Comparison of ENCODE assay signal across 8 mouse cellular contexts in the genomic region with DNA sequence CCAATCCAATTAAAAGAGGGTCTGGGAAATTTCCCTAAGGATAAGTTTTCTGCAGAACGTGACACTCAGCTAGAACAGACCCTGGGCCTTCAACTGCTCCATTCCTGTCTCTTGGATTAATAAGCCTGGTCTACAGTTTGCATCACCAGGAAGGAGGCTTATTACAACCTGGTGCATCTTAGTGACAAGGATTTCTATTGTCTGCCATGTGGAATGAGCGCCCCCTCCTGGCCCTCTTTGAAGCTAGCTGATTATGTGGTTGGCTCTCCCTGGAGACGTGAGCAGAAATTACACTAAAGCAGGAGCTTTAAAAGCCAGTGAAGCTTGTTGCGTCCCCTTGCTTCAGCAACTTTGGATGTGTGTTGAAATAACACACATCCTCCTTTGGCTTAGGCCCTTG. TPM values are rescaled to one million over a fixed set of nuclear protein-coding genes. Genes with fewer than 3 reads are reported as not detected.
DNase-seq lines count a peak whose midpoint lies in the region; ATAC-seq and TF ChIP-seq lines count a peak whose summit lies in the region.

No protein-coding gene starts in this region.

- no peak overlapping the region for H3K4me3 ChIP-seq in heart, embryonic 10.5 days
- H3K4me3 ChIP-seq in heart, embryonic 11.5 days (ENCODE audit: low read depth, low read length) = no peak overlapping the region
- no peak overlapping the region for H3K4me3 ChIP-seq in forebrain, embryonic 16.5 days (replicated peaks; ENCODE audit: low read length)
- no peak overlapping the region for H3K4me3 ChIP-seq in limb, embryonic 14.5 days (replicated peaks; ENCODE audit: low read length)

- ATAC-seq in heart, embryonic 11.5 days (replicated peaks; ENCODE audit: insufficient number of reproducible peaks, low FRiP score, low TSS enrichment) = no peak
- peak; percentile 45; the same call in 1 of the 2 replicates for ATAC-seq in forebrain, embryonic 16.5 days
- ATAC-seq in limb, embryonic 14.5 days (ENCODE audit: low FRiP score, low read depth) = no peak

- H3K9me3 ChIP-seq in heart, embryonic 10.5 days = no peaks in the 10 kb centered on the region
- H3K9me3 ChIP-seq in heart, embryonic 11.5 days (replicated peaks; ENCODE audit: control insufficient read depth, low read length) = no peaks in the 10 kb centered on the region
- no peaks in the 10 kb centered on the region for H3K9me3 ChIP-seq in forebrain, embryonic 16.5 days (ENCODE audit: control insufficient read depth, low read length)
- no peaks in the 10 kb centered on the region for H3K9me3 ChIP-seq in limb, embryonic 14.5 days (ENCODE audit: control insufficient read depth, low read length)

- no peaks in the 10 kb centered on the region for H3K4me1 ChIP-seq in heart, embryonic 10.5 days
- H3K4me1 ChIP-seq in heart, embryonic 11.5 days (ENCODE audit: control insufficient read depth, insufficient read depth, low read length) = no peaks in the 10 kb centered on the region
- no peaks in the 10 kb centered on the region for H3K4me1 ChIP-seq in forebrain, embryonic 16.5 days (replicated peaks; ENCODE audit: control insufficient read depth, insufficient read depth, low read length)
- no peaks in the 10 kb centered on the region for H3K4me1 ChIP-seq in limb, embryonic 14.5 days (ENCODE audit: control insufficient read depth, insufficient read depth, low read length)

- no peak overlapping the region for H3K4me2 ChIP-seq in heart, embryonic 11.5 days
- H3K4me2 ChIP-seq in forebrain, embryonic 16.5 days (ENCODE audit: low read length) = no peak overlapping the region
- H3K4me2 ChIP-seq in limb, embryonic 14.5 days (replicated peaks; ENCODE audit: low read depth, low read length, severe bottlenecking) = no peak overlapping the region

- H3K36me3 ChIP-seq in heart, embryonic 10.5 days = no peaks in the 10 kb centered on the region
- no peaks in the 10 kb centered on the region for H3K36me3 ChIP-seq in heart, embryonic 11.5 days (ENCODE audit: control insufficient read depth, insufficient read depth, low read length)
- H3K36me3 ChIP-seq in forebrain, embryonic 16.5 days (ENCODE audit: control insufficient read depth, insufficient read depth) = no peaks in the 10 kb centered on the region
- H3K36me3 ChIP-seq in limb, embryonic 14.5 days (ENCODE audit: control insufficient read depth, insufficient read depth, low read length) = no peaks in the 10 kb centered on the region

- DNase-seq in heart, embryonic 10.5 days (ENCODE audit: low spot score) = peak; percentile 85
- peak; percentile 84 for DNase-seq in brain, adult 2 months (ENCODE audit: low read depth, low spot score)
- peak; percentile 78 for DNase-seq in induced T-regulatory cell, adult 2 months (ENCODE audit: low read depth)
- peak; percentile 89 for DNase-seq in limb, embryonic 14.5 days (ENCODE audit: low spot score)
- peak; percentile 67 for DNase-seq in ovary, postnatal 36 days (ENCODE audit: low spot score)
- peak; percentile 87 for DNase-seq in thymus, postnatal 14 days

- H3K9ac ChIP-seq in heart, embryonic 11.5 days (ENCODE audit: low read depth, low read length) = no peak overlapping the region
- H3K9ac ChIP-seq in forebrain, embryonic 16.5 days (replicated peaks; ENCODE audit: low read depth, low read length) = no peak overlapping the region
- H3K9ac ChIP-seq in limb, embryonic 14.5 days (ENCODE audit: low read depth, low read length, severe bottlenecking) = no peak overlapping the region

- TF ChIP-seq POLR2A in limb, embryonic 14.5 days (IDR thresholded peaks at IDR 0.05; ENCODE audit: borderline replicate concordance, extremely low read depth, insufficient read depth, insufficient read length) = no peak

- H3K27ac ChIP-seq in heart, embryonic 10.5 days = no peak overlapping the region
- no peak overlapping the region for H3K27ac ChIP-seq in heart, embryonic 11.5 days (ENCODE audit: low read depth, low read length)
- no peak overlapping the region for H3K27ac ChIP-seq in forebrain, embryonic 16.5 days (ENCODE audit: low read length)
- H3K27ac ChIP-seq in limb, embryonic 14.5 days (replicated peaks; ENCODE audit: low read depth, low read length) = no peak overlapping the region

- WGBS in heart, embryonic 10.5 days = 7% methylated on average over 4 of the region's 4 CpGs
- 5% methylated on average over 4 of the region's 4 CpGs for WGBS in heart, embryonic 11.5 days (ENCODE audit: insufficient replicate concordance)
- 7% methylated on average over 4 of the region's 4 CpGs for whole genome bisulfite sequencing in forebrain, embryonic 16.5 days
- 5% methylated on average over 4 of the region's 4 CpGs for WGBS in limb, embryonic 14.5 days

- peaks cover 10% of the 10 kb centered on the region; the same call in 1 of the 2 replicates for H3K27me3 ChIP-seq in heart, embryonic 10.5 days (ENCODE audit: insufficient read depth, poor library complexity, severe bottlenecking)
- no peaks in the 10 kb centered on the region for H3K27me3 ChIP-seq in heart, embryonic 11.5 days (ENCODE audit: control insufficient read depth, insufficient read depth, low read length)
- 0 out of 2 replicates have a peak, but pooled peaks cover 4% of the 10 kb centered on the region for H3K27me3 ChIP-seq in forebrain, embryonic 16.5 days (replicated peaks; ENCODE audit: control insufficient read depth, insufficient read depth, low read length)
- H3K27me3 ChIP-seq in limb, embryonic 14.5 days (ENCODE audit: control insufficient read depth, insufficient read depth, low read length) = no peaks in the 10 kb centered on the region

RNA-seq across cellular contexts. Expression of gene Cd207, which starts 4.3 kb away (rescaled TPM):
- not detected in 2 replicates for polyA plus RNA-seq in heart, embryonic 10.5 days (2016; fragmentation: Nextera tagmentation; extraction: Ambion mirVana)
- polyA plus RNA-seq in heart, embryonic 11.5 days (2014; fragmentation: Nextera tagmentation; extraction: Ambion mirVana) = not detected in 2 replicates
- polyA plus RNA-seq in forebrain, embryonic 16.5 days (2015; fragmentation: Nextera tagmentation; extraction: Ambion mirVana) = not detected in 2 replicates
- polyA plus RNA-seq in limb, embryonic 14.5 days (2012; rRNA removed) = not detected in 2 replicates
- polyA plus RNA-seq in limb, embryonic 14.5 days (2014; fragmentation: Nextera tagmentation; extraction: Ambion mirVana) = not detected in 2 replicates

RNA-seq across cellular contexts. Expression of gene Clec4f, which starts 17.4 kb away (rescaled TPM):
- not detected in 2 replicates for polyA plus RNA-seq in heart, embryonic 10.5 days (2016; fragmentation: Nextera tagmentation; extraction: Ambion mirVana)
- polyA plus RNA-seq in heart, embryonic 11.5 days (2014; fragmentation: Nextera tagmentation; extraction: Ambion mirVana) = 0.19 TPM in 1 of 2 replicates, not detected in the other
- not detected in 2 replicates for polyA plus RNA-seq in forebrain, embryonic 16.5 days (2015; fragmentation: Nextera tagmentation; extraction: Ambion mirVana)
- not detected in 2 replicates for polyA plus RNA-seq in limb, embryonic 14.5 days (2012; rRNA removed)
- not detected in 2 replicates for polyA plus RNA-seq in limb, embryonic 14.5 days (2014; fragmentation: Nextera tagmentation; extraction: Ambion mirVana)

RNA-seq across cellular contexts. Expression of gene Vax2, which starts 37.7 kb away (rescaled TPM):
- not detected in 2 replicates for polyA plus RNA-seq in heart, embryonic 10.5 days (2016; fragmentation: Nextera tagmentation; extraction: Ambion mirVana)
- not detected in 2 replicates for polyA plus RNA-seq in heart, embryonic 11.5 days (2014; fragmentation: Nextera tagmentation; extraction: Ambion mirVana)
- not detected in 2 replicates for polyA plus RNA-seq in forebrain, embryonic 16.5 days (2015; fragmentation: Nextera tagmentation; extraction: Ambion mirVana)
- 0.70 and 1.1 TPM in 2 replicates for polyA plus RNA-seq in limb, embryonic 14.5 days (2012; rRNA removed)
- polyA plus RNA-seq in limb, embryonic 14.5 days (2014; fragmentation: Nextera tagmentation; extraction: Ambion mirVana) = 0.80 and 1.4 TPM in 2 replicates
